Mouse (Mus musculus): ENCODE data around the gene Xpnpep2. TPM values are rescaled to one million over a fixed set of nuclear protein-coding genes. Genes with fewer than 3 reads are reported as not detected.

The Xpnpep2 gene
- 0.43 and 2.6 TPM in 2 replicates for polyA plus RNA-seq (2016; fragmentation: Nextera tagmentation; extraction: Ambion mirVana)

- DNase-seq (ENCODE audit: low spot score), result peak; percentile 60
- Histone ChIP-seq H3K36me3 (no peaks in the 10 kb centered on the region), H3K9me3 (replicated peaks) (no peaks in the 10 kb centered on the region), H3K27ac (peak within 1 kb of the TSS; percentile 72), H3K4me3 (no peak within 1 kb of the TSS), H3K27me3 (ENCODE audit: low read depth, poor library complexity, severe bottlenecking) (peaks cover 34% of the 10 kb centered on the region), H3K4me1 (peaks cover 14% of the 10 kb centered on the region)
- 43% methylated on average over 6 of the region's 6 CpGs for WGBS
These were observed at the start of gene Xpnpep2 for GRCm38 (mm10) chrX:48108394-48109315. Gene Xpnpep2, plus strand, starts transcription at chrX:48108725.

- WGBS, result 75% methylated on average over 4 of the region's 4 CpGs
- no peaks in the 10 kb centered on the region for H3K9me3 ChIP-seq (replicated peaks)
- no peaks in the 10 kb centered on the region for H3K36me3 ChIP-seq
- H3K27ac ChIP-seq, result no peak overlapping the region
- peaks cover 11% of the 10 kb centered on the region; the same call in 1 of the 2 replicates for H3K27me3 ChIP-seq (ENCODE audit: low read depth, poor library complexity, severe bottlenecking)
- no peak for DNase-seq (ENCODE audit: low spot score)
- no peaks in the 10 kb centered on the region for H3K4me1 ChIP-seq
- H3K4me3 ChIP-seq, result no peak overlapping the region
These were observed 46.0 kb upstream of the Xpnpep2 start for GRCm38 (mm10) chrX:48062481-48062880.

GRCm38 (mm10) chrX:48064166-48064853 lies 44.2 kb upstream of the Xpnpep2 start:
- no peak for DNase-seq (ENCODE audit: low spot score)
- no peak overlapping the region for H3K27ac ChIP-seq
- no peaks in the 10 kb centered on the region for H3K9me3 ChIP-seq (replicated peaks)
- no peaks in the 10 kb centered on the region for H3K36me3 ChIP-seq
- 34% methylated on average over 5 of the region's 5 CpGs for WGBS
- H3K4me3 ChIP-seq, result no peak overlapping the region
- H3K4me1 ChIP-seq, result no peaks in the 10 kb centered on the region
- H3K27me3 ChIP-seq (ENCODE audit: low read depth, poor library complexity, severe bottlenecking), result peaks cover 11% of the 10 kb centered on the region; the same call in 1 of the 2 replicates

GRCm38 (mm10) chrX:48066891-48067290 lies 41.6 kb upstream of the Xpnpep2 start:
- no peak overlapping the region for H3K27ac ChIP-seq
- no peaks in the 10 kb centered on the region for H3K36me3 ChIP-seq
- H3K27me3 ChIP-seq (ENCODE audit: low read depth, poor library complexity, severe bottlenecking), result peaks cover 27% of the 10 kb centered on the region
- no peak for DNase-seq (ENCODE audit: low spot score)
- H3K4me3 ChIP-seq, result no peak overlapping the region
- 81% methylated on average over 3 of the region's 3 CpGs for WGBS
- no peaks in the 10 kb centered on the region for H3K4me1 ChIP-seq
- no peaks in the 10 kb centered on the region for H3K9me3 ChIP-seq (replicated peaks)

GRCm38 (mm10) chrX:48071961-48072360 lies 36.6 kb upstream of the Xpnpep2 start:
- no peaks in the 10 kb centered on the region for H3K4me1 ChIP-seq
- peaks cover 34% of the 10 kb centered on the region for H3K27me3 ChIP-seq (ENCODE audit: low read depth, poor library complexity, severe bottlenecking)
- WGBS, result 18% methylated on average over 3 of the region's 3 CpGs
- H3K4me3 ChIP-seq, result no peak overlapping the region
- no peak for DNase-seq (ENCODE audit: low spot score)
- no peaks in the 10 kb centered on the region for H3K36me3 ChIP-seq
- H3K27ac ChIP-seq, result no peak overlapping the region
- H3K9me3 ChIP-seq (replicated peaks), result no peaks in the 10 kb centered on the region

GRCm38 (mm10) chrX:48072401-48072800 lies 36.1 kb upstream of the Xpnpep2 start:
- no peaks in the 10 kb centered on the region for H3K9me3 ChIP-seq (replicated peaks)
- H3K36me3 ChIP-seq, result no peaks in the 10 kb centered on the region
- no peaks in the 10 kb centered on the region for H3K4me1 ChIP-seq
- H3K27me3 ChIP-seq (ENCODE audit: low read depth, poor library complexity, severe bottlenecking), result peaks cover 34% of the 10 kb centered on the region
- 24% methylated on average over 5 of the region's 5 CpGs for WGBS
- no peak overlapping the region for H3K4me3 ChIP-seq
- no peak overlapping the region for H3K27ac ChIP-seq
- DNase-seq (ENCODE audit: low spot score), result no peak

- no peaks in the 10 kb centered on the region for H3K4me1 ChIP-seq
- no peak for DNase-seq (ENCODE audit: low spot score)
- WGBS, result 91% methylated on average over 3 of the region's 3 CpGs
- H3K27me3 ChIP-seq (ENCODE audit: low read depth, poor library complexity, severe bottlenecking), result peaks cover 34% of the 10 kb centered on the region
- no peaks in the 10 kb centered on the region for H3K36me3 ChIP-seq
- H3K4me3 ChIP-seq, result no peak overlapping the region
- H3K27ac ChIP-seq, result no peak overlapping the region
- no peaks in the 10 kb centered on the region for H3K9me3 ChIP-seq (replicated peaks)
These were observed 33.8 kb upstream of the Xpnpep2 start for GRCm38 (mm10) chrX:48074691-48075090.

- no peaks in the 10 kb centered on the region for H3K9me3 ChIP-seq (replicated peaks)
- no peak overlapping the region for H3K27ac ChIP-seq
- no peak for DNase-seq (ENCODE audit: low spot score)
- no peak overlapping the region for H3K4me3 ChIP-seq
- WGBS, result 89% methylated on average over 4 of the region's 4 CpGs
- no peaks in the 10 kb centered on the region for H3K4me1 ChIP-seq
- H3K36me3 ChIP-seq, result no peaks in the 10 kb centered on the region
- H3K27me3 ChIP-seq (ENCODE audit: low read depth, poor library complexity, severe bottlenecking), result peaks cover 17% of the 10 kb centered on the region
These were observed 31.6 kb upstream of the Xpnpep2 start for GRCm38 (mm10) chrX:48076806-48077425.

- Histone ChIP-seq H3K27me3 (ENCODE audit: low read depth, poor library complexity, severe bottlenecking) (no peaks in the 10 kb centered on the region), H3K36me3 (no peaks in the 10 kb centered on the region), H3K27ac (no peak overlapping the region), H3K9me3 (replicated peaks) (no peaks in the 10 kb centered on the region), H3K4me1 (no peaks in the 10 kb centered on the region), H3K4me3 (no peak overlapping the region)
- WGBS, result 81% methylated on average over 5 of the region's 5 CpGs
- DNase-seq (ENCODE audit: low spot score), result no peak
These were observed 26.2 kb upstream of the Xpnpep2 start for GRCm38 (mm10) chrX:48082364-48082763.

- H3K4me1 ChIP-seq, result no peaks in the 10 kb centered on the region
- 69% methylated on average over 10 of the region's 10 CpGs for WGBS
- no peaks in the 10 kb centered on the region for H3K9me3 ChIP-seq (replicated peaks)
- no peak overlapping the region for H3K27ac ChIP-seq
- DNase-seq (ENCODE audit: low spot score), result no peak
- H3K27me3 ChIP-seq (ENCODE audit: low read depth, poor library complexity, severe bottlenecking), result 0 out of 2 replicates have a peak, but pooled peaks cover 18% of the 10 kb centered on the region
- no peaks in the 10 kb centered on the region for H3K36me3 ChIP-seq
- H3K4me3 ChIP-seq, result no peak overlapping the region
These were observed 16.4 kb upstream of the Xpnpep2 start for GRCm38 (mm10) chrX:48092129-48092528.

- H3K27me3 ChIP-seq (ENCODE audit: low read depth, poor library complexity, severe bottlenecking), result peaks cover 23% of the 10 kb centered on the region; the same call in 1 of the 2 replicates
- H3K9me3 ChIP-seq (replicated peaks), result no peaks in the 10 kb centered on the region
- no peak overlapping the region for H3K4me3 ChIP-seq
- no peak for DNase-seq (ENCODE audit: low spot score)
- 46% methylated on average over 3 of the region's 3 CpGs for WGBS
- H3K4me1 ChIP-seq, result no peaks in the 10 kb centered on the region
- no peaks in the 10 kb centered on the region for H3K36me3 ChIP-seq
- H3K27ac ChIP-seq, result no peak overlapping the region
These were observed 15.0 kb upstream of the Xpnpep2 start for GRCm38 (mm10) chrX:48093555-48093954.

- no peaks in the 10 kb centered on the region for H3K9me3 ChIP-seq (replicated peaks)
- 74% methylated on average over 4 of the region's 4 CpGs for WGBS
- peak; percentile 31 for DNase-seq (ENCODE audit: low spot score)
These were observed 13.9 kb upstream of the Xpnpep2 start for GRCm38 (mm10) chrX:48094658-48095057.

More at GRCm38 (mm10) chrX:48094658-48095057, 13.9 kb upstream of the Xpnpep2 start:
- H3K27me3 ChIP-seq (ENCODE audit: low read depth, poor library complexity, severe bottlenecking), result peaks cover 25% of the 10 kb centered on the region; the same call in 1 of the 2 replicates
- no peak overlapping the region for H3K4me3 ChIP-seq
- no peak overlapping the region for H3K27ac ChIP-seq
- H3K36me3 ChIP-seq, result no peaks in the 10 kb centered on the region
- H3K4me1 ChIP-seq, result no peaks in the 10 kb centered on the region

Measured in limb, embryonic 10.5 days (tissue).